Mouse (Mus musculus): Measurements from ENCODE around the gene Trp53i11. TPM values are rescaled to one million over a fixed set of nuclear protein-coding genes. Genes with fewer than 3 reads are reported as not detected.

The Trp53i11 gene
- total RNA-seq, 4 experiments from 2014 or later, result 78.5 to 91.8 (median 86.0) TPM

DNA sequence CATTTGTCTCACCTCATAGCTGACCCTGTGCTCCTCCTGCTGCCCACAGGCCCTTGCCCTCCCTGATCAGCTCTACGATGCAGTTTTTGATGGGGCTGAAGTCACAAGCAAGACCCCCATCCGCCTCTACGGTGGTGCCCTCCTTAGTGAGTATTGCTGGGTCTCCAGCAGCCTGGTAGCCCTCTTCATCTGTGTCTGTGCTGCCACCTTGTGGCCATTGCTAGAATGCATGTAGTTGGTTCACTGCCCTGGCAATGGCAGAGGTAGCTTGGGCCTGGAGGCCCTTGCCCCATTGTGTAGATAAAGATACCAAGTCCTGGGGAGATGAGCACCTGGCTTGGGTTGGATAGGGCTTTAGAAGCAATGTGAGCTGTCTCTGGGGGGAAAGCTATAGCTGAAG lies 11.5 kb downstream of the Trp53i11 start:
- peak; percentile 56 to 96 for DNase-seq (ENCODE audit: low spot score in 2 of 2)

DNA sequence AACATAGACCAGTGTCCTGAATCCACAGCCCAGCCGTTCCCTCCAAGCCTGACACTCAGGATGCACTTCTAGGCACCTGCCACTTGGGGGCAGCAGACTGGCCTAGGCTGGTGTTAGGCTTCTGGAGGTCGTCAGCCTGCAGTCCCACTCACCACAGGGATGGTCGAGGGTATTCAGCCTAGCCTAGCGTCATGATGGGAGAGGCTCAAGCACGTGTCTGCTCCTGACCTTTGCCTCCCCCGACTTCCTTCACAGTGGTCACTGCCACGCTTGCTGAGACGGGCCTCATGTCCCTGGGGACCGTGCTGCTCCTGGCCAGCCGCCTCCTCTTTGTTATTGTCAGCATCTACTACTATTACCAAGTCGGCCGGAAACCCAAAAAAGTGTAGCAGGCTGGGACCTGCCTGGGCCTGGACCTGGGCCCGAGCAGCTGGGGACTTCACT lies 12.2 kb downstream of the Trp53i11 start:
- DNase-seq (ENCODE audit: low spot score in 2 of 2), result no peak

DNA sequence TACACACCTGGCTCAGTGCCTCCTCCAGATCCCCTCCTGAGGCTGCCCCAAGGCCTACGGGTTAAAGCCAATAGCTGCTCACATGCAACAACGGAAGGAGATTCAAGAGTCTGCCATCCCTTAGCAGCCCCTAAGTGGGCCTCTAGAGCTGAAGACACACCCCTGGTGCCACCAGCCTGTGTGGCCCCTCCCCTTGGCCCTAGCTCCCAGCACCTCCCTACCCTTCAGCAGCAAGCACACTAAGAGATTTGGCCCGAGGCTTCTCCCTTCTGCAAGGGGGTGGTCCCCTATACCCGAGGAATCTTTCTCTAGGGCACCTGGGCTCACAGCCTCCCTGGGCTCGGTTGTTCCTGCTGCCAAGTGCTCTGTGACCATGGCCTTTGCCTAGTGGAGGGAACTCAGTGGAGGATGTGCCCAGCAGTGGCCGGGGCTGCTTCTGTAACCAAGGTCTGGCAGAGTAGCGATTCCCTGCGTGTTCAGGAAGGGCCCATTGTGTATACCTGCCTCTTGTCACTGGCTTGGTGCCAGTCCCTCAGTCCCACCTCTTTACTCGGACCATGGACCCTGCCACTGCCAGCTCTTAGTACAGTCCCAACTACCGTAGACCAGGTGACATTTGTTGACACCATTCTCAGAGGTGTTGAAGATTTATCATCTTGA lies 13.5 kb downstream of the Trp53i11 start:
- DNase-seq (ENCODE audit: low spot score in 2 of 2), result no peak

GRCm38 (mm10) chr2:93201997-93202396 lies 14.6 kb downstream of the Trp53i11 start:
- no peak for DNase-seq (ENCODE audit: low spot score in 2 of 2)

DNA sequence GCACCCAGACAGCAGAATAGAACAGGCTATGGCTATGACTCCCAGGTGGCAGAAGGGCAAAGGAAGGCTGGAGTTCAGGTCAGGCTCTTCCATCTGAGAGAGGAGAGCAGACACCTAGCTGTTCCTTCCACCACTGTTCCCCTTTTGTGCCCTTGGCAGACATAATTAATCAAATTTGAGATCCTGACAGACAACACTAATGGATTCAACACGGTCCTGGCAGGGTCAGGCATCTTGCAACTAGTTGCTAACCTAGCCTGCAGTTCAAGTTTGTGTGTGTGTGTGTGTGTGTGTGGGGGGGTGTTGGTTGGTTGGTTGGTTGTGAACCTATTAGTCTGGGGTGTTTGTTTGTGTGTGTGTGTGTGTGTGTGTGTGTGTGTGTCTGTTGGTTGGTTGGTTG lies 15.4 kb downstream of the Trp53i11 start:
- DNase-seq (ENCODE audit: low spot score in 2 of 2), result no peak

DNA sequence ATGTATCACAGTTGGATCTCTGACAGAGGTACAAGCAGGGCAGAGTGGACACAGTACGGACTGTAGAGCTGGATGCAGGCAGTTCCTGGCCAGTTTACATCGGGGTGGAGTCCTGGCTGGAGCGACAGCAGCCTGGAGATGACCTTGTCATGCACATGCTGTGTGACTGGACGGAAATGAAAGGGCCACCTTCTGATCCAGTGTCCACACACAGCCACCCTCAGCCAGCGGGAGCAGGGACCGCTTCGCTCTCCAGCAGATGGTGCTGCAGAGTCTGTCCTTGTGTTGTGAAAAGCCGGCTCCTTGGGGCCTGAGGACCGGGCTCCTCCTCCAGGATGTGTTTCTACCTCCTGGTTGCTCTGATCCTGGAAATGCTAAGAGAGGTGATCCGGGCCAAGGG lies 16.3 kb downstream of the Trp53i11 start:
- no peak for DNase-seq (ENCODE audit: low spot score in 2 of 2)

- DNase-seq (ENCODE audit: low spot score in 2 of 2), result no peak
Observed at GRCm38 (mm10) chr2:93204571-93204970, 17.2 kb downstream of the Trp53i11 start.

GRCm38 (mm10) chr2:93206126-93206525 lies 18.8 kb downstream of the Trp53i11 start:
- no peak for DNase-seq (ENCODE audit: low spot score in 2 of 2)

- DNase-seq (ENCODE audit: low spot score in 2 of 2), result no peak
Observed at GRCm38 (mm10) chr2:93212386-93212785, 25.0 kb downstream of the Trp53i11 start.

- no peak for DNase-seq (ENCODE audit: low spot score in 2 of 2)
Observed at GRCm38 (mm10) chr2:93212865-93213264, 25.5 kb downstream of the Trp53i11 start.

- DNase-seq (ENCODE audit: low spot score in 2 of 2), result no peak
Observed at GRCm38 (mm10) chr2:93214192-93214591, 26.8 kb downstream of the Trp53i11 start.

DNA sequence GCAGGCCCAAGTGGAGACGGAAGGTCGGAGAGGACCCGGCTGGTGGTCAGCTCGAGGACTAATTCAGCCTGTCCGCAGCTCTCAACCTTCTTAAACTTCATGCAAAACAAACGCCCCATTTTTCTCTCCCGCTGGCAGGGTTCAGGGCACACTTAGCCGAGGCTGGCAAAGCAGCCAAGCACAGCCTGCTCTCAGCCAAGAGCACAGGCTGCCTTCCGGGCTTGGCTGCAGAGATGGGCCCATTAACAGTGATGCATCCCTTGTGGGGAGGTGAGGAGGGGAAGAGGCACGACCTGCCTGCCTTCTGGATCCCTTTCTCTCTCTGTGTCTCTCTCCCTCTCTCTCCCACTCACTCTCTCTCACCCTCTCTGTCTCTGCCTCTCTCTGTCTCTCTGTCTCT lies 28.4 kb downstream of the Trp53i11 start:
- no peak for DNase-seq (ENCODE audit: low spot score in 2 of 2)

- peak; percentile 64 to 79 for DNase-seq (ENCODE audit: low spot score in 2 of 2)
Observed at GRCm38 (mm10) chr2:93217015-93217414, 29.7 kb downstream of the Trp53i11 start.

DNA sequence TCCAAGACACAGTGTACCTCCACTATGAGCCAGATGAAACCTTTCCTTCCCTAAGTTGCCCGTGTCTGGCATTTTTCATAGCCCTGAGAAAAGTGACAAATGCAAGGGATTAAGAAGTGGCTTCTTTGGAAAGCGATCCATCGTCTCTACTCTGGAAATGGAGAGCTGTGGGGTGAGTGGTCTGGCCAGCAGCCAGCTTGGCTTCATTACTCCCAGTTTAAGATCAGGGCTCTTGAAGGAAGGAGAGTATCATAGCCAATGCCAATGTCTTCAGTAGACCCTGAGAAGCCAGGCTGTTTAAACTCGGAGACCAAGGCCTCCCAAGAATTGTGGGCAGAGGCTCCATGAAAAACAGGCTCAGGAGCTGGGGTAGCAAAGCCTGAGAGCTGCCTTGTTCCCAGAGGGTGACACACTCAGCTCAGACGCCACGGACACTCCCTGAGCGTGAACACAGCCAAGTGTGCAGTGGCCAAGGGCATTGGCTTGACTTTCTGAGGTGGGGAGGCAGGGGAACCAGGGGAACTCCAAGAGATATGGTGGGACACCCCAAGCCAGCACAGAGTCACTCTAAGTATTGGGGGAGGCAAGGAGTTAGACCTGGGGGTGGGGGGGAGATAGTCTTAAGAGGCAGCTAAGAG lies 31.1 kb downstream of the Trp53i11 start:
- DNase-seq (ENCODE audit: low spot score in 2 of 2), result no peak

DNA sequence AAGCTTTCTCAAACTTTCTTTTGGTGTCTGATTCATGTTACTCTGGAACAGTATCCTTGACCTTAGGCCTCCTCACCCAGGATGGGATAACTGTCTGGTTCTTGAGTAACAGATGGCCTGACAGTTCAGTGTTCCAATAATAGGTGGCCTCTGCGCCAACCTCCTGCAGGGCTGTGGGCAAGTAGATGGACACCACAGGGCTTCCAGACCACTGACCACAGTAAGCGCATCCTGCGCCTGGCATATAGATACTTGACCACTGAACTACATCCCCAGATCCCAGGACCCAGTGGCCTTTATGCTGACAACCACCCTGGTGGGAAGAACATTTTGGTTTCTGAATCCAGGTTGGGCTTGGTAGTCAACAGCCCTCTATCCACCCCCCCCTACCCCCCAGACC lies 32.2 kb downstream of the Trp53i11 start:
- no peak for DNase-seq (ENCODE audit: low spot score in 2 of 2)

DNA sequence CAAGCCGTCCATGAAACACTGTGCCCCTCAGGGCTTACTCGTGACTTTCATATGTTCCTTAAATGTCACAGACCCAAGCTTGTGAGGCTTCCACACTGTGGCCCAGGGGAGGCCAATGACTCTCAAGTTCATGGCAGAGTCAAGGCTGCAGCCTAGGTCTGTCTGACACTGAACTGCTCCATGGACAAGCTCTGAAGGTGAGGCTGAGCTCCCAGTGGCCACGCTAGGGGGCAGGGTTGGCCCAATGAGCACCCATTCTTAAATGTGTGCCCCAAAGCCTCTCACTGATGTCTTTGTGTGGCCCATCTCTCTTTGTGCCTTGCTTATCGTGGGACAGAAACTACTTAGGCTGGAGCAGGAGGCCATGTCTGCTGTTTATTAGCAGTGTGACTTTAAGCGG lies 33.1 kb downstream of the Trp53i11 start:
- no peak for DNase-seq (ENCODE audit: low spot score in 2 of 2)

GRCm38 (mm10) chr2:93223463-93223862 lies 36.1 kb downstream of the Trp53i11 start:
- no peak for DNase-seq (ENCODE audit: low spot score in 2 of 2)

- DNase-seq (ENCODE audit: low spot score in 2 of 2), result peak; percentile 19 to 66
Observed at GRCm38 (mm10) chr2:93226606-93227595, 39.6 kb downstream of the Trp53i11 start.

- DNase-seq (ENCODE audit: low spot score in 2 of 2), result no peak
Observed at GRCm38 (mm10) chr2:93227713-93228479, 40.5 kb downstream of the Trp53i11 start.

- no peak for DNase-seq (ENCODE audit: low spot score in 2 of 2)
Observed at GRCm38 (mm10) chr2:93228480-93228824, 41.1 kb downstream of the Trp53i11 start.

GRCm38 (mm10) chr2:93232141-93232540 lies 44.8 kb downstream of the Trp53i11 start:
- no peak for DNase-seq (ENCODE audit: low spot score in 2 of 2)

Measured in left cerebral cortex, adult 8-10 months (tissue).